Mouse (Mus musculus): ENCODE data around the gene Gm5796.
"Not testable (repeated sequence)": the region's sequence is repeated elsewhere in the genome, so short reads cannot be mapped to it uniquely, and the experiment has no call there.

The Gm5796 gene

DNA sequence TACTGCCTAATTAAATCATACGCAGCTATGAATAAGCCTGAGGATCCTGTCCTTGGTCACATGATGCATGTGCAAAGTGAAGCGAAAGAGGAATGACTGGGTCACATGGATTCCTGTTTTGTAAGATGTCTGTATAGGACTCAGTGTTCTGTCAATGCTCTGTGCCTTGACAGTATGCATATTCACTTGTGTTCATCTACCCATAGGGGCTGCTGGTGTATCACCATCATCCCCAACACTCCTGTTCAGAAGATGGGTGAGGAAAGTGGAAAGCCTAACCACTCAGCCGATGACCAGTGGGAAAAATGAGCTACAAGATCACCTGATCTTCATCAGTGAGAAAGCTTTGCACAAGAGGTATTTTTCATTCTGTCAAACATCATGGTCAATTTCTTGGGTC, at the start of gene Gm5796:
Gene Gm5796, plus strand, starts transcription at position 301 of the 400 bp plus-strand sequence.
- not testable (repeated sequence) for DNase-seq

DNA sequence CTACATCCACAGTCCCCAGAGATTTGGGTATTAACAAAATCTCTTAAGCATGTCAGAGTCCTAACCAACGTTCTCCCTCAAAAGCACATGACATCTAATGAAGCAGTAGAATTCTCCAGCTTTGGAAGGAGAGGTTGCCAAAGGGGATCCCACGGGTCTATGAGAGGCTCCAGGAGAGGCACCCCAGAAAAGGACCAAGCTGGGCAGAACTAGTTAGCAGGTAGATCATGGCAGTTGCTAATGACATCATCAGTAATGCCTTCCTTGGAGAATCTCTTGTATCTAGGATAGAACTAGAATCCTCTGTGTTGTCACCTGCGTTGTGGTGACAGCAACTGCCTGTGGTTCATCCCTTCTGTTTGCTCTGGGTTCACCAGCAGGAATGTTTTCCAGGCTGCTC, 25.6 kb upstream of the Gm5796 start, which contains the start of gene Gm3099:
Gene Gm3099, plus strand, starts transcription at position 301 of the 400 bp plus-strand sequence.
- DNase-seq = not testable (repeated sequence)

DNA sequence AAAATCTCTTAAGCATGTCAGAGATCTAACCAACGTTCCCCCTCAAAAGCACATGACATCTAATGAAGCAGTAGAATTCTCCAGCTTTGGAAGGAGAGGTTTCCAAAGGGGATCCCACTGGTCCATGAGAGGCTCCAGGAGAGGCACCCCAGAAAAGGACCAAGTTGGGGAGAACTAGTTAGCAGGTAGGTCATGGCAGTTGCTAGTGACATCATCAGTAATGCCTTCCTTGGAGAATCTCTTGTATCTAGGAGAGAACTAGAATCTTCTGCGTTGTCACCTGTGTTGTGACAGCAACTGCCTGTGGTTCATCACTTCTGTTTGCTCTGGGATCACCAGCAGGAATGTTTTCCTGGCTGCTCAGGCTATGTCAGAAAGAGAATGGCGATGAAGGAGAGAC, 60.1 kb downstream of the Gm5796 start, which contains the start of gene Gm3115:
Gene Gm3115, plus strand, starts transcription at position 301 of the 400 bp plus-strand sequence.
- not testable (repeated sequence) for DNase-seq
